Mouse (Mus musculus) liver, postnatal 0 days (tissue): ENCODE measurements at regions not wholly inside any gene's neighbourhood (a gene's known extent, or its start where the extent isn't known, plus 50 kb on each side); places are given as distances from the start of the nearest gene placed in this dataset.

Source experiments
- ATAC-seq: fragments of 200-750 bp; cut with Nextera tagmentation; 2 replicates; pipeline ENCODE4 v1.8.0; 2017; ENCODE audit warnings: mild to moderate bottlenecking, moderate library complexity
- DNase-seq: peaks from one replicate; pipeline ENCODE4 v3.0.0-alpha.2; 2016
- H3K27ac ChIP-seq: fragments of 300-500 bp; sonication (generic); 2 replicates; pipeline ENCODE4 v1.5.1; 2014; ENCODE audit warnings: antibody characterized with exemption, moderate library complexity, mild to moderate bottlenecking, low read depth
- H3K27me3 ChIP-seq: fragments of 300-500 bp; sonication (generic); 2 replicates; pipeline ENCODE4 v1.6.1; 2014; ENCODE audit warnings: low read length, control low read depth, mixed read lengths; ENCODE audit not compliant: insufficient read depth
- H3K36me3 ChIP-seq: fragments of 300-500 bp; sonication (generic); replicated peaks from 2 replicates; pipeline ENCODE4 v1.6.1; 2014; ENCODE audit warnings: mild to moderate bottlenecking, control low read depth, low read length, moderate library complexity, mixed read lengths; ENCODE audit not compliant: insufficient read depth
- H3K4me1 ChIP-seq: fragments of 300-500 bp; sonication (generic); 2 replicates; pipeline ENCODE4 v1.6.1; 2014; ENCODE audit warnings: antibody characterized with exemption, mild to moderate bottlenecking, control low read depth; ENCODE audit not compliant: insufficient read depth
- H3K4me2 ChIP-seq: fragments of 300-500 bp; sonication (generic); 2 replicates; pipeline ENCODE4 v1.6.1; 2014; ENCODE audit warnings: low read depth, mild to moderate bottlenecking, low read length, moderate library complexity, mixed read lengths
- H3K4me3 ChIP-seq: fragments of 300-500 bp; sonication (generic); 2 replicates; pipeline ENCODE4 v1.5.1; 2014; ENCODE audit warnings: low read depth, low read length
- H3K9ac ChIP-seq: fragments of 300-500 bp; sonication (generic); replicated peaks from 2 replicates; pipeline ENCODE4 v1.6.1; 2014; ENCODE audit warnings: mild to moderate bottlenecking, moderate library complexity
- H3K9me3 ChIP-seq: fragments of 300-500 bp; sonication (generic); 2 replicates; pipeline ENCODE4 v1.6.1; 2016; ENCODE audit warnings: mild to moderate bottlenecking, control low read depth, low read length, mixed read lengths
- CTCF ChIP-seq: sonication (generic); IDR thresholded peaks from 2 replicates; pipeline ENCODE4 v1.5.1; 2016; ENCODE audit warnings: antibody characterized with exemption, low read depth
- EP300 ChIP-seq: IDR thresholded peaks from 2 replicates; pipeline ENCODE4 v1.6.1; 2016; ENCODE audit warnings: antibody characterized with exemption, low read depth, mild to moderate bottlenecking
- WGBS: fragments of 180-500 bp; shearing (Covaris S2); extraction: QIAGEN DNeasy Blood & Tissue Kit; methylation state at CpG from one replicate; pipeline ENCODE4 v1.1.7; 2014; ENCODE audit not compliant: insufficient replicate concordance; 5-methylcytosine and 5-hydroxymethylcytosine counted together

GRCm38 (mm10) chr6:51270216-51271127 lies 162.0 kb upstream of the Nfe2l3 start:
- H3K9ac ChIP-seq, result peak overlapping the region; percentile 80
- peak overlapping the region; percentile 83 for H3K27ac ChIP-seq
- no peaks in the 10 kb centered on the region for H3K9me3 ChIP-seq
- peak overlapping the region; percentile 72 for H3K4me3 ChIP-seq
- DNase-seq (peak; percentile 95), ATAC-seq (peak; percentile 88)
- TF ChIP-seq EP300 (peak; percentile 51; the same call in 1 of the 2 replicates), CTCF (no peak)
- H3K4me1 ChIP-seq, result peaks cover 5% of the 10 kb centered on the region
- no peaks in the 10 kb centered on the region; the same call in 1 of the 2 replicates for H3K27me3 ChIP-seq
- WGBS, result under 1% methylated on average over 69 of the region's 80 CpGs
- no peaks in the 10 kb centered on the region for H3K36me3 ChIP-seq
- H3K4me2 ChIP-seq, result peak overlapping the region; percentile 97

GRCm38 (mm10) chr6:51271128-51271480 lies 161.4 kb upstream of the Nfe2l3 start:
- Histone ChIP-seq H3K4me2 (peak overlapping the region; percentile 97), H3K9ac (no peak overlapping the region), H3K9me3 (no peaks in the 10 kb centered on the region), H3K27me3 (no peaks in the 10 kb centered on the region; the same call in 1 of the 2 replicates), H3K27ac (peak overlapping the region; percentile 82), H3K36me3 (no peaks in the 10 kb centered on the region), H3K4me3 (peak overlapping the region; percentile 72), H3K4me1 (peaks cover 5% of the 10 kb centered on the region)
- DNase-seq (no peak), ATAC-seq (no peak; the same call in 1 of the 2 replicates)
- TF ChIP-seq EP300 (no peak), CTCF (no peak)
- whole genome bisulfite sequencing, result 2% methylated on average over 14 of the region's 17 CpGs

GRCm38 (mm10) chr6:51272136-51272736 lies 160.2 kb upstream of the Nfe2l3 start:
- Histone ChIP-seq H3K4me3 (no peak overlapping the region; the same call in 1 of the 2 replicates), H3K4me2 (peak overlapping the region; percentile 97), H3K36me3 (no peaks in the 10 kb centered on the region), H3K4me1 (peaks cover 5% of the 10 kb centered on the region), H3K9me3 (no peaks in the 10 kb centered on the region), H3K27me3 (no peaks in the 10 kb centered on the region; the same call in 1 of the 2 replicates), H3K9ac (peak overlapping the region; percentile 18; the same call in 1 of the 2 replicates), H3K27ac (peak overlapping the region; percentile 82)
- DNase-seq (peak; percentile 66), ATAC-seq (peak; percentile 69)
- TF ChIP-seq CTCF (no peak), EP300 (no peak)
- 69% methylated on average over 19 of the region's 19 CpGs for WGBS

- Histone ChIP-seq H3K9me3 (no peaks in the 10 kb centered on the region), H3K9ac (no peak overlapping the region), H3K27me3 (no peaks in the 10 kb centered on the region), H3K4me1 (no peaks in the 10 kb centered on the region), H3K36me3 (no peaks in the 10 kb centered on the region), H3K4me2 (no peak overlapping the region), H3K27ac (no peak overlapping the region), H3K4me3 (no peak overlapping the region)
- 72% methylated on average over 10 of the region's 10 CpGs for WGBS
- ATAC-seq (no peak), DNase-seq (no peak)
- TF ChIP-seq EP300, result no peak
- TF ChIP-seq CTCF, result no peak
Measured at GRCm38 (mm10) chr6:51279491-51279890, 153.0 kb upstream of the Nfe2l3 start.

GRCm38 (mm10) chr6:51280231-51280630 lies 152.2 kb upstream of the Nfe2l3 start:
- TF ChIP-seq EP300 (no peak), CTCF (no peak)
- no peaks in the 10 kb centered on the region for H3K36me3 ChIP-seq
- DNase-seq (no peak), ATAC-seq (no peak)
- H3K4me3 ChIP-seq, result no peak overlapping the region
- WGBS, result 42% methylated on average over 7 of the region's 7 CpGs
- no peaks in the 10 kb centered on the region for H3K9me3 ChIP-seq
- no peaks in the 10 kb centered on the region for H3K27me3 ChIP-seq
- no peak overlapping the region for H3K9ac ChIP-seq
- H3K4me1 ChIP-seq, result no peaks in the 10 kb centered on the region
- H3K27ac ChIP-seq, result no peak overlapping the region
- H3K4me2 ChIP-seq, result no peak overlapping the region

- TF ChIP-seq EP300, result no peak
- no peak for TF ChIP-seq CTCF
- Histone ChIP-seq H3K9ac (no peak overlapping the region), H3K4me1 (no peaks in the 10 kb centered on the region), H3K36me3 (no peaks in the 10 kb centered on the region), H3K27me3 (no peaks in the 10 kb centered on the region), H3K4me2 (no peak overlapping the region), H3K27ac (no peak overlapping the region), H3K4me3 (no peak overlapping the region), H3K9me3 (no peaks in the 10 kb centered on the region)
- 78% methylated on average over 11 of the region's 11 CpGs for WGBS
- DNase-seq (no peak), ATAC-seq (no peak)
Measured at GRCm38 (mm10) chr6:51283916-51284706, 148.4 kb upstream of the Nfe2l3 start.
